ENCODE assay signal across 19 mouse cellular contexts in genomic region chr11:98720756-98721155, GRCm38 (mm10). TPM values are rescaled to one million over a fixed set of nuclear protein-coding genes. Genes with fewer than 3 reads are reported as not detected.
"Had no signal": no experiment of that assay in that cellular context is flagged by ENCODE, and none has a peak within 500 bp of the region (broad histone marks: within the 10 kb centered on the region; RNA-seq: fewer than 3 reads in every experiment).

No protein-coding gene starts in this region.

- ATAC-seq: midbrain, embryonic 15.5 days had no signal

- H3K4me1 ChIP-seq: neural tube, embryonic 12.5 days had no signal

- H3K4me2 ChIP-seq: liver, embryonic 13.5 days; midbrain, embryonic 11.5 days; midbrain, embryonic 15.5 days; neural tube, embryonic 12.5 days; stomach, embryonic 15.5 days had no signal

- H3K27ac ChIP-seq: limb, embryonic 12.5 days; liver, embryonic 13.5 days; macrophage; midbrain, embryonic 15.5 days; neural tube, embryonic 12.5 days; stomach, embryonic 15.5 days had no signal

- H3K27me3 ChIP-seq: limb, embryonic 12.5 days; liver, embryonic 13.5 days; megakaryocyte, embryonic 14.5 days; midbrain, embryonic 15.5 days; neural tube, embryonic 12.5 days; stomach, embryonic 15.5 days had no signal

- H3K9me3 ChIP-seq: limb, embryonic 12.5 days; liver, embryonic 13.5 days; megakaryocyte, embryonic 14.5 days; midbrain, embryonic 15.5 days; neural tube, embryonic 12.5 days; stomach, embryonic 15.5 days had no signal

- H3K4me3 ChIP-seq: limb, embryonic 12.5 days; liver, embryonic 13.5 days; megakaryocyte, embryonic 14.5 days; midbrain, embryonic 15.5 days; neural tube, embryonic 12.5 days; stomach, embryonic 15.5 days had no signal

- DNase-seq: liver; liver, embryonic 13.5 days; thymus, postnatal 36 days had no signal

- H3K9ac ChIP-seq: limb, embryonic 12.5 days; liver, embryonic 13.5 days; liver, postnatal 0 days; midbrain, embryonic 15.5 days; stomach, embryonic 15.5 days had no signal

RNA-seq across cellular contexts. Expression of gene Csf3, which starts 19.7 kb away (rescaled TPM):
- total RNA-seq: layer of hippocampus, postnatal 25 days; left cerebral cortex, adult 8-10 months; left cerebral cortex, postnatal 25 days; monocyte, adult 5-6 weeks; neutrophil, adult 5-6 weeks had no signal
- polyA plus RNA-seq: kidney, embryonic 14.5 days; limb, embryonic 12.5 days; liver, embryonic 13.5 days; liver, postnatal 0 days; lung, embryonic 16.5 days; macrophage; midbrain, embryonic 11.5 days; midbrain, embryonic 15.5 days; neural tube, embryonic 12.5 days; stomach, embryonic 15.5 days; thymus, postnatal 0 days had no signal
